Mouse (Mus musculus): ENCODE results near the gene D5Ertd579e. TPM values are rescaled to one million over a fixed set of nuclear protein-coding genes. Genes with fewer than 3 reads are reported as not detected.
A peak's percentile ranks its signal among the peaks of the same experiment; 100 is the strongest.

The D5Ertd579e gene
- 42.5 and 49.4 TPM in 2 replicates for total RNA-seq (2017)

- ATAC-seq (replicated peaks in 1 of 2; ENCODE audit: insufficient read depth in 1 of 2, low FRiP score in 2 of 2, low TSS enrichment in 1 of 2, low read depth in 1 of 2, poor library complexity in 2 of 2, severe bottlenecking in 2 of 2) = peak; percentile 89 to 90
Observed at GRCm38 (mm10) chr5:36695461-36696231, at the start of gene D5Ertd579e. Gene D5Ertd579e, minus strand, starts transcription at chr5:36696024.

- peak; percentile 51 to 61; a peak in 3 of 4 replicates for ATAC-seq (replicated peaks in 1 of 2; ENCODE audit: insufficient read depth in 1 of 2, low FRiP score in 2 of 2, low TSS enrichment in 1 of 2, low read depth in 1 of 2, poor library complexity in 2 of 2, severe bottlenecking in 2 of 2)
Observed at GRCm38 (mm10) chr5:36742126-36742848, 46.5 kb upstream of the D5Ertd579e start.

GRCm38 (mm10) chr5:36739829-36740228 is 44.0 kb upstream of the D5Ertd579e start:
- no peak; a peak in 1 of 4 replicates for ATAC-seq (replicated peaks in 1 of 2; ENCODE audit: insufficient read depth in 1 of 2, low FRiP score in 2 of 2, low TSS enrichment in 1 of 2, low read depth in 1 of 2, poor library complexity in 2 of 2, severe bottlenecking in 2 of 2)

DNA sequence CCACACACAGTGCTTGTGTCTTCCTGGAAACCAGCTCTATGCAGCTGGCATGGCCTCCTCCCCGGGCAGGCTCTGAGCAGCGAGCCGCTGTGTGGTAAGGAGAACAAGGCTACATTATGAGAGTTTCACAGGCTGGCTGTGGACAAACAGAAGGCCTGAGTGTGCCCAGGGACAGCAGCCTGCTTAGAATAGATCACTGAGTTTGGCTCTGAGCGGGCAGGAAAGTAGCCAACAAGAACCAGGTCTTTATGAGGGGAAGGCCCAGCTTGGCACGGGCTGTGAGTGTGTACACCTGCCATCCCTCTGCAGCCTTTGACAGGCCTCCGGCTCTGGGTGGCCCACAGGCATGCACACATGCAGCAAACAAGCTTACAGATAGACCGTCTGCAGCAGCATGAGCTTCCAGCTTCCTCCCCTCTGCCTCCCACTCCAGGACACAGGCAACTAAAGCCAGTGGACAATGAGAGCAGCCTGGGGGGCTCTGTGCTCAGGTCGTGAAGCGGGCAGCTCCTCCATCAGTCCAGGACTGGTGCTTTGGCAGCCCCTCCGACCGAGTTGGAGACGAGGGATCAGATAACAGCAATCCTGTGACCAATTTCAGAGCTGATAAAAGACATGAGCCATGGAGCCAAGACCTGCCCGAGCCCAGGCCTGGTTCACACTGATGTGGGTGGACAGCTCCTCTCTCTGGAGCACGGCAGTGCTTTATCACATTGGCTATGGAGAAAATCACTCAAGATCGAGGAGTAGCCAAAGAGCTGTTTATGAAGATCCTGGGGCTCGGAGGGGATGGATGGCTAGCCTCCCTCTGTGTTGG is 43.2 kb upstream of the D5Ertd579e start:
- ATAC-seq (replicated peaks in 1 of 2; ENCODE audit: insufficient read depth in 1 of 2, low FRiP score in 2 of 2, low TSS enrichment in 1 of 2, low read depth in 1 of 2, poor library complexity in 2 of 2, severe bottlenecking in 2 of 2) = no peak

GRCm38 (mm10) chr5:36737765-36738164 is 41.9 kb upstream of the D5Ertd579e start:
- no peak for ATAC-seq (replicated peaks in 1 of 2; ENCODE audit: insufficient read depth in 1 of 2, low FRiP score in 2 of 2, low TSS enrichment in 1 of 2, low read depth in 1 of 2, poor library complexity in 2 of 2, severe bottlenecking in 2 of 2)

- ATAC-seq (replicated peaks in 1 of 2; ENCODE audit: insufficient read depth in 1 of 2, low FRiP score in 2 of 2, low TSS enrichment in 1 of 2, low read depth in 1 of 2, poor library complexity in 2 of 2, severe bottlenecking in 2 of 2) = peak in 1 of 2 experiments; percentile 48; a peak in 1 of 4 replicates
Observed at GRCm38 (mm10) chr5:36736009-36736408, 40.2 kb upstream of the D5Ertd579e start.

- ATAC-seq (replicated peaks in 1 of 2; ENCODE audit: insufficient read depth in 1 of 2, low FRiP score in 2 of 2, low TSS enrichment in 1 of 2, low read depth in 1 of 2, poor library complexity in 2 of 2, severe bottlenecking in 2 of 2) = no peak
Observed at GRCm38 (mm10) chr5:36735106-36735505, 39.3 kb upstream of the D5Ertd579e start.

- ATAC-seq (replicated peaks in 1 of 2; ENCODE audit: insufficient read depth in 1 of 2, low FRiP score in 2 of 2, low TSS enrichment in 1 of 2, low read depth in 1 of 2, poor library complexity in 2 of 2, severe bottlenecking in 2 of 2) = no peak
Observed at GRCm38 (mm10) chr5:36733405-36733804, 37.6 kb upstream of the D5Ertd579e start.

GRCm38 (mm10) chr5:36731901-36732652 is 36.3 kb upstream of the D5Ertd579e start:
- no peak for ATAC-seq (replicated peaks in 1 of 2; ENCODE audit: insufficient read depth in 1 of 2, low FRiP score in 2 of 2, low TSS enrichment in 1 of 2, low read depth in 1 of 2, poor library complexity in 2 of 2, severe bottlenecking in 2 of 2)

GRCm38 (mm10) chr5:36730689-36731088 is 34.9 kb upstream of the D5Ertd579e start:
- ATAC-seq (replicated peaks in 1 of 2; ENCODE audit: insufficient read depth in 1 of 2, low FRiP score in 2 of 2, low TSS enrichment in 1 of 2, low read depth in 1 of 2, poor library complexity in 2 of 2, severe bottlenecking in 2 of 2) = no peak; a peak in 1 of 4 replicates

- ATAC-seq (replicated peaks in 1 of 2; ENCODE audit: insufficient read depth in 1 of 2, low FRiP score in 2 of 2, low TSS enrichment in 1 of 2, low read depth in 1 of 2, poor library complexity in 2 of 2, severe bottlenecking in 2 of 2) = no peak
Observed at GRCm38 (mm10) chr5:36729923-36730322, 34.1 kb upstream of the D5Ertd579e start.

DNA sequence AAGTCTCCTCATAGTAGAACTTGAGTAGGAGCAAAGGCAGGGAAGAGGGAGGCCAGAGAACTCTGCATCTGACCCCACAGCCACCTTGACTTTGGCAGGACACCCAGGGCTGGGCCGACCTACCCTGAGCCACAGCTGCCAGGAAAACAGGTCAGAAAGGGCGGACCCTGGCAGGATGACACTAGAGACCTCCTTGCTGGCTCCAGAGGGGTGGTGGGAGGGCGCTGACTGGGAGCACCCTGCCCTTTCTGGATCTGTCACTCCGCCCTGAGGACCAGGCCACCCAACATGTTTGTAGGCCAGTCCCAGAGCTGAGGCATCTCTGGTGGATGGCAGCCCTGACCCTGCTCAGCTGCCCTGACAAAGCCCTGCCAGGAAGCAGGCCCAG is 33.3 kb upstream of the D5Ertd579e start:
- ATAC-seq (replicated peaks in 1 of 2; ENCODE audit: insufficient read depth in 1 of 2, low FRiP score in 2 of 2, low TSS enrichment in 1 of 2, low read depth in 1 of 2, poor library complexity in 2 of 2, severe bottlenecking in 2 of 2) = no peak

GRCm38 (mm10) chr5:36728403-36729085 is 32.7 kb upstream of the D5Ertd579e start:
- ATAC-seq (replicated peaks in 1 of 2; ENCODE audit: insufficient read depth in 1 of 2, low FRiP score in 2 of 2, low TSS enrichment in 1 of 2, low read depth in 1 of 2, poor library complexity in 2 of 2, severe bottlenecking in 2 of 2) = no peak

GRCm38 (mm10) chr5:36727776-36728175 is 32.0 kb upstream of the D5Ertd579e start:
- no peak for ATAC-seq (replicated peaks in 1 of 2; ENCODE audit: insufficient read depth in 1 of 2, low FRiP score in 2 of 2, low TSS enrichment in 1 of 2, low read depth in 1 of 2, poor library complexity in 2 of 2, severe bottlenecking in 2 of 2)

DNA sequence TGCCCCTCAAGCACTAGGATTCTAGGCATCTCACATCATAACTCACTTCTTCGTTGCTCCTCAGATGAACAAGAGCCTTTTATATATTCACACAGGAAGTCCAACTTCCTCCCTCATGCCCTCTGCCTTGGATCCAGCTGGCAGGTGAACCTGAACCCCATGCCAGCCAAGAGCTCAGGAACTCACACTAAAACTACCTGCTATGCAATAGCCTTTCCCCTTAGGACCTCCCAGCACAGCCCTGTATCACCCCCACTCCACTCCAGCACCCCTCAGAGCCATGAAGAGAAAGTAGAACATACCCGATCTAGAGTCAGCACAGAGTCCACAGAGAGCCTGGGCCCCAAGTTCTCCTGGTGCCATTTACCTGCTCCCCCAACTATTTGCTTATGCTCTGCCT is 31.3 kb upstream of the D5Ertd579e start:
- no peak for ATAC-seq (replicated peaks in 1 of 2; ENCODE audit: insufficient read depth in 1 of 2, low FRiP score in 2 of 2, low TSS enrichment in 1 of 2, low read depth in 1 of 2, poor library complexity in 2 of 2, severe bottlenecking in 2 of 2)

- ATAC-seq (replicated peaks in 1 of 2; ENCODE audit: insufficient read depth in 1 of 2, low FRiP score in 2 of 2, low TSS enrichment in 1 of 2, low read depth in 1 of 2, poor library complexity in 2 of 2, severe bottlenecking in 2 of 2) = peak; percentile 18 to 60; a peak in 3 of 4 replicates
Observed at GRCm38 (mm10) chr5:36726387-36726801, 30.6 kb upstream of the D5Ertd579e start.

DNA sequence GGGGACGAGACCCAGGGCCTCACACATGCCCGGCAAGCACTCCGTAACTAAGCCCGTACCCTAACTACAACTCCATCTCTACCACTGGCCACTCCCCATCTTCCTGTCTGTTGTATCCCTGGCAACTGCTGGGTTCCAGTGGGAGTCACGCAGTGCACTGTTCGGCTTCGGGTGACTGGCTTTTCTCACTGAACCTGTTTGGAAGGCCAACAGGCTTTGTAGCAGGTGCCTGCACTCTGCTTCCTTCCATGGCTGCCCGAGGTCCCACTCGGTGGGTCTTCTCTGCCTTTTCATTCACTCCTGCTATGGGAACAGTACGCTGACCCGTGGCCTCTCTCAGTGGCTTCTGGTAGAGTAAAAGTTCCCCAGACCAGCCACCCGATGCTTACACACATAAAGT is 30.0 kb upstream of the D5Ertd579e start:
- no peak for ATAC-seq (replicated peaks in 1 of 2; ENCODE audit: insufficient read depth in 1 of 2, low FRiP score in 2 of 2, low TSS enrichment in 1 of 2, low read depth in 1 of 2, poor library complexity in 2 of 2, severe bottlenecking in 2 of 2)

Data from hematopoietic stem cell, adult 5-6 weeks (primary cell).